Mouse (Mus musculus) adrenal gland, postnatal 10 days (tissue): ENCODE measurements around the gene Fgf4. TPM values are rescaled to one million over a fixed set of nuclear protein-coding genes. Genes with fewer than 3 reads are reported as not detected.

Source experiments
- DNase-seq: peaks from one replicate; pipeline ENCODE4 v3.0.0; 2021; ENCODE audit warnings: mixed read lengths
- total RNA-seq, 2 experiments: library from RNA; stranded (reverse); gene quantifications; 2 replicates each; pipeline ENCODE4 v1.2.3; 2021

Fgf4 gene
- total RNA-seq, 2 experiments from 2014 or later = not detected

- no peak for DNase-seq
Observed at GRCm38 (mm10) chr7:144912897-144913296, 65.7 kb downstream of the Fgf4 start.

DNA sequence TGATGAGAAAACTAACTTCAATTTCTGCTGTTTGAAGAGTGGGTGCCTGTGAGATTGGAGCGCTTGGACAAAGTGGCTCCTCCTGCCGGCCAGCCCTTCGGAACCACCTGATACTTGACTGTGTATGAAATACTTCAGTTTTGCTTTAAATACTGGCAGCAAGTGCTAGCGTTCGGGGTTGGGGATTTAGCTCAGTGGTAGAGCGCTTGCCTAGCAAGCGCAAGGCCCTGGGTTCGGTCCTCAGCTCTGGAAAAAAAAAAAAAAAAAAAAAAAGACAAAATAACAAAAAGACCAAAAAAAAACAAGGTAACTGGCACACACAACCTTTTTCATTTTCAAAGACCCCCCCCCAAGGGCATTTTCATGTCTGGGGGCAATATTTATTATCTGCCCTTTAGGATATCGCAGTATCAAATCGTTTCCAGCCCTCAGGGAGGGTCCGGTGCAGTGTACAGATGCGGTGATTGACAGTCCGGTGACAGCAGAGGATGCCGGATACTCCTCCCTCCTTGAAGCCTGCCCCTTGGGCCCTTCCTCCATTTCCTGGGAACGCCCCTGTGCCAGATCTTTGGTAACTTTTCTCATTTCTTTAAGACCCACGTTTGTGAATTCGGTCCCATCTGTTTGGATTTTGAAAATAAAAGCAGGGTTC lies 67.3 kb downstream of the Fgf4 start:
- DNase-seq = no peak

Other genes starting within 250 kb of the Fgf4 start
- gene Ano1, start 95.4 kb upstream of the Fgf4 start, total RNA-seq = 10 to 100 TPM; 34.3 to 37.7 TPM
- under 1 TPM; 0.27 to 0.33 TPM for gene Fgf3, start 9.3 kb upstream of the Fgf4 start, total RNA-seq
- not detected for gene Fgf15, start 49.2 kb downstream of the Fgf4 start, total RNA-seq
- gene LTO1, start 67.7 kb downstream of the Fgf4 start, total RNA-seq = 10 to 100 TPM; 25.6 to 26.2 TPM
- 10 to 100 TPM; 72.7 to 80.8 TPM for gene Ccnd1, start 92.6 kb downstream of the Fgf4 start, total RNA-seq